In genomic region chr10:69386767-69387166, GRCm38 (mm10) we compare ENCODE assay signal across 11 mouse cellular contexts. TPM values are rescaled to one million over a fixed set of nuclear protein-coding genes. Genes with fewer than 3 reads are reported as not detected.
"Had no signal": no experiment of that assay in that cellular context is flagged by ENCODE, and none has a peak within 500 bp of the region (broad histone marks: within the 10 kb centered on the region; RNA-seq: fewer than 3 reads in every experiment).

No protein-coding gene starts in this region.

- DNase-seq: gastrocnemius, postnatal 14 days; gastrocnemius, postnatal 36 days; heart, adult 2 months; heart, postnatal 4 days; kidney, postnatal 10 days; kidney, postnatal 25 days; kidney, postnatal 4 days; liver; liver, embryonic 13.5 days had no signal

RNA-seq across cellular contexts. Expression of gene Cdk1, which starts 34.0 kb away (rescaled TPM):
- total RNA-seq: gastrocnemius, adult 18-20 months; gastrocnemius, adult 8-10 months had no signal
